Mouse (Mus musculus) kidney, postnatal 25 days (tissue): Measurements from ENCODE around the gene Samd8.
A peak's percentile ranks its signal among the peaks of the same experiment; 100 is the strongest.

Experiments
- DNase-seq, 2 experiments: peaks; one replicate each; pipeline ENCODE4 v3.0.0; 2021; ENCODE audit warnings: mixed read lengths in 2 of 2

The Samd8 gene

DNA sequence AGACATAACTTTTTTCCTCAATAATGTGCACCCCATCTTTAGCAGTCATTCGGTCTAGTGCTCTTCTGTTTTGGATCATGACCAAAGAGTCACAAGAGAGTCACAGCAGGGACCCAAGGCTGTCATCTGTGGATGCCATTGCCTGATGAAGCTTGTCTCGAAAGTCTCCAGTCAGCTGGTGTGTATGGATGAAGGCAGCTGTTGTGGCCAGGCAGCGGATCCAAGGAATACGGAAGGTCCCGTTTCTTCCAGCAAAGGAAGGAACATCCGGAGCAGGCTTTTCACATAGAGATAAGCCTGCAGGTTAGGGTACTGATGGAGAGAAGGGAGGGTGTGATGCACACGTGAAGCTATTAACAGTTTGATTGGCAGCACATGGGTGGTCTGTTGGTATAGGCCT lies 51.3 kb downstream of the Samd8 start:
- DNase-seq = no peak

DNA sequence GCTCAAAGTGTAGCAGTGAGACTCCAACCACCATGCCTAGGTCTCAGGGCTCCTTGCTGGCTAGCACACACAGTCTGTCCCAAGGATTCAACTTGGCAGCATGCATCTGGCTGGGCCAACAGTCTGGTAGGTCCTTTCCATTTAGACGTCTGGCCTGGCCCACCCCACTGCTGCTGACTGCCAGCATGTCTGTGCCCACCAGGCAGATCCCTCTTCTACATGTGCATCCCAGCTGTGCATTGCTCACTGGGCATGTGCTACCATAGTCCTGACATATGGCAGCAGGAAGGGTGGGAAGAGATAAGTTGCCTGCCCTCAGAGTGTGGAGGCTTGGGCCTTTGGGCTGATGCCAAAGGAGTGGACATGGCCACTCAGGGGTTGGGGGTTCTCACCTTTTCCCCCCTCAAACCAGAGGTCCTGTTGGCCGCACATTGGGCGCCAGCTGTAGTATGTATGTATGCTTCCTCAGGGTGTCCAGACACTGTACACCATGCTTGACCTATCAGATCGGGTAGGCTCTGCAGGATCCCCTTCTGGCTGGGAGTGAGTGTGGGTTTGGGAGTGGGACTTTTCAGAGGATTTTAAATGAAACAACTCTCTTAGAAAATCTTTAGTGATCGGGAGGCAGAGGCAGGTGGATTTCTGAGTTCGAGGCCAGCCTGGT lies 52.3 kb downstream of the Samd8 start:
- no peak for DNase-seq

DNA sequence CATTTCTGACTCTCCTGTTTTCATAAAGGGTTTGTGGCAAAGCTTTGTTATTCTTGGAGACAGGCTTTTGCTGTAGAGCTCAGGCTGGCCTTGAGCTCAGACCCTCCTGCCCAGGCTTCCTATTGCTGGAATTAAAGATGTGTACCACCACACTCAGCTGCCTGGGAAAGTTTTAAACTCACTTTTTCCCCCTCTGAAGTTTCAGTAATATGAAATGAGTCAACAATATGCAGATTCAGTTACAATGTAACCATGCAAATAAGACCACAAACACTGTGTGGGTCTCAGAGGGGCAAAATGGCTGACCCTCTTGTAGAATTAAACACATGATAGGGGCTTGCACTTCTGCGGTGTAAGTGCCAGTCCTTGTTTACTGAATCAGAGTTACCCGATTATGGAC lies 55.9 kb downstream of the Samd8 start:
- no peak for DNase-seq

GRCm38 (mm10) chr14:21806631-21807160 lies 56.4 kb downstream of the Samd8 start:
- no peak for DNase-seq

GRCm38 (mm10) chr14:21808208-21808922 lies 58.0 kb downstream of the Samd8 start:
- no peak for DNase-seq

DNA sequence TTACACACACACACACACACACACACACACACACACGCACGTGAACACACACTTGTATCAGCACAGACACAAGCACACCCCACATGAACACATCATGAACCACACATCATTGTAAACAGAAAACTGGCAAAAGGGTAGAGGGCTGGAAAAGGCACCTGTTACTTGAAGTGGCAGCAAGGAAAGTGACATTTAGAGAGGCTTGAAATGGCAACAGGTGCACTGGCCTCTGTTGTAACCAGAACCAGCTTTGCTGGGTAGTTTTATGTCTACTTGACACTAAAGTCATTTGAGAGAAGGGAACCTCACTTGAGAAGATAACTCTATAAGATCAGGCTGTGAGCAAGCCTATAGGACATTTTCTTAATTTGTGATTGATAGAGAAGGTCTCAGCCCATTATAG lies 59.1 kb downstream of the Samd8 start:
- DNase-seq = no peak

GRCm38 (mm10) chr14:21811301-21811700 lies 61.0 kb downstream of the Samd8 start:
- DNase-seq = no peak

- DNase-seq = peak in 1 of 2 experiments; percentile 8
Measured at GRCm38 (mm10) chr14:21811744-21812393, 61.5 kb downstream of the Samd8 start.

GRCm38 (mm10) chr14:21812590-21813162 lies 62.3 kb downstream of the Samd8 start:
- peak; percentile 81 to 92 for DNase-seq

DNA sequence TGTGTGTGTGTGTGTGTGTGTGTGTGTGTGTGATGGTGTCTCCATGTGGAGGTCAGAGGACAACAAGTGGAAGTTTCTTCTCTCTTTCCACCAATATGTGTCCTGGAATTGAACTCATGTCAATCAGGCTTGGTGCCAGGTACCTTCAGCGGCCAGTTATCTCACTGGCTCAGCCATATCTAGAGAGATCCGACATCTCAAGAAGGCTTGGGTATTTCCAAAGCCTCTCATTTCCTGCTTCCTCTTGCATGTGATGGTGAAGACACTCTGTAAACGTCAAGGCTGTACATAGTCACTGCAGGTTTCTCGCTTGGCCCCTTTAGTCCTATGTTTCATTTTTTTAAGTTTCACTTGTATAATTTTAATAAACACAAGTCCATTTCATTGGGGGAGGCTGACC lies 62.9 kb downstream of the Samd8 start:
- DNase-seq = peak in 1 of 2 experiments; percentile 15

DNA sequence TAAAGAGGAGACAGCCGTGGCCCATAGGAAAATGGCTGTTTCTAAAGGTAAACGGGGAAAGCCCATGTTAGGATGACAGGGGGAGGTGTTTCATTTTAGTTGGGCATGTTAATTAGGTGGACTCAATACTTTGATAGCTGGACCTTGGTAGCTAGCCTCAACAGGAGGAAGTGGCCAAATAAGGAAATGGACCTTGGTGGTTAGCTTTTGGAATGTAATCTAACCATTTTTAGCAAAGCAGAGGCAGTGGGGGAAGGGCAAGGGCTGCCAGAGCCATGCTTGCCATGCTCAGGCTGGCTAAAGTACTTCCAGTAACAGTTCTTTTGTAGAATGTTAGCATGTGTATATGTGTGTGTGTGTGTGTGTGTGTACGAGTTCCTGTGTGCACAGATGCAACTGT lies 63.5 kb downstream of the Samd8 start:
- DNase-seq = peak; percentile 35 to 50

GRCm38 (mm10) chr14:21814606-21815005 lies 64.3 kb downstream of the Samd8 start:
- no peak for DNase-seq

- DNase-seq = peak in 1 of 2 experiments; percentile 9
Measured at GRCm38 (mm10) chr14:21816255-21816654, 65.9 kb downstream of the Samd8 start.

GRCm38 (mm10) chr14:21817453-21817852 lies 67.1 kb downstream of the Samd8 start:
- no peak for DNase-seq

DNA sequence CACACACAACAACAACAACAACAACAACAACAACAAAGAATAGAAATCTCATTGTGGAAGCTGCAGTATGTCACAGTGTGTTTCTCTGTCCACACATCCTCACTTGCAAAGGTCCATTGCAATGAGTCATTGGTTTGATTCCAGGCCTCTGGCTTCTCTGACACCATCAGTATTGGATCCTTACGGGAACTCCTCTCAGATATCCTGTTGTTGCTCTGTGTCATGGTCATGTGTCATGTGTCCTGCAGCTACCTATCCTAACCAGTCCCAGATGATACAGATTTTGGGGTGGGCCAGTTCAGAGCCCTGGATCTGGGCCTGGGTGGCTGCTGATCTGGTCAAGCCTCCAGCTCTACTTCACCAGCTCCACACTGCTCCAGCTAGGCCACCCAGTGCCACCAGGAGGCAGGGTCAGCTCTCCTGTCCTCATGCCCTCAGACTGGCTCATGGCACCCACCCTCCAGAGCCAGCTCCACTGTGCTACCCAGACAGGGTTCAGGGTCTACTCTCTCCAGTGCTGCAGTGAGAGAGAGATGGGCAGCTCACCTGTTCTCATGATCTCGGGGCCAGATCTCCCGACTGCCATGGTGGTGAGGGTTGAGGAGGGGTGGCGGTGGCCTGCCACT lies 70.7 kb downstream of the Samd8 start:
- DNase-seq = no peak

DNA sequence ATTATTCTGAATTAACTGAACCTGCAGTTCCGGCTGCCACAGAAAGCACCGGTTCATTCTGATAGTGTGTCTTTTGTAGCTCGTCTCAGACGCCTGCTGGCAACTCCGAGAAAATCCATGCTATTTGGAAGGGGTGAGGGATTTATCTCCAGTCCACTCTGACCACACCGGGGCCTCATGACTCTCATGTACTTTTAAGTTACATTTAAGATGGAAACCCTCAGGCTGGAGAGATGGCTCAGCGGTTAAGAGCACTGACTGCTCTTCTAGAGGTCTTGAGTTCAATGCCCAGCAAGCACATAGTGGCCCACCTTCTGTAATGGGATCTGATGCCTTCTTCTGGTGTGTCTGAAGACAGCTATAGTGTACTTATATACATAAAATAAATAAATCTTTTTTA lies 72.0 kb downstream of the Samd8 start:
- no peak for DNase-seq

GRCm38 (mm10) chr14:21822795-21823374 lies 72.6 kb downstream of the Samd8 start:
- peak; percentile 91 to 93 for DNase-seq

GRCm38 (mm10) chr14:21823897-21824296 lies 73.6 kb downstream of the Samd8 start:
- DNase-seq = no peak

GRCm38 (mm10) chr14:21824938-21825337 lies 74.6 kb downstream of the Samd8 start, which contains the start of gene Vdac2:
Gene Vdac2 (plus strand): TSS chr14:21825238.
- no peak for DNase-seq

GRCm38 (mm10) chr14:21825786-21826491 lies 75.6 kb downstream of the Samd8 start:
- DNase-seq = no peak

DNA sequence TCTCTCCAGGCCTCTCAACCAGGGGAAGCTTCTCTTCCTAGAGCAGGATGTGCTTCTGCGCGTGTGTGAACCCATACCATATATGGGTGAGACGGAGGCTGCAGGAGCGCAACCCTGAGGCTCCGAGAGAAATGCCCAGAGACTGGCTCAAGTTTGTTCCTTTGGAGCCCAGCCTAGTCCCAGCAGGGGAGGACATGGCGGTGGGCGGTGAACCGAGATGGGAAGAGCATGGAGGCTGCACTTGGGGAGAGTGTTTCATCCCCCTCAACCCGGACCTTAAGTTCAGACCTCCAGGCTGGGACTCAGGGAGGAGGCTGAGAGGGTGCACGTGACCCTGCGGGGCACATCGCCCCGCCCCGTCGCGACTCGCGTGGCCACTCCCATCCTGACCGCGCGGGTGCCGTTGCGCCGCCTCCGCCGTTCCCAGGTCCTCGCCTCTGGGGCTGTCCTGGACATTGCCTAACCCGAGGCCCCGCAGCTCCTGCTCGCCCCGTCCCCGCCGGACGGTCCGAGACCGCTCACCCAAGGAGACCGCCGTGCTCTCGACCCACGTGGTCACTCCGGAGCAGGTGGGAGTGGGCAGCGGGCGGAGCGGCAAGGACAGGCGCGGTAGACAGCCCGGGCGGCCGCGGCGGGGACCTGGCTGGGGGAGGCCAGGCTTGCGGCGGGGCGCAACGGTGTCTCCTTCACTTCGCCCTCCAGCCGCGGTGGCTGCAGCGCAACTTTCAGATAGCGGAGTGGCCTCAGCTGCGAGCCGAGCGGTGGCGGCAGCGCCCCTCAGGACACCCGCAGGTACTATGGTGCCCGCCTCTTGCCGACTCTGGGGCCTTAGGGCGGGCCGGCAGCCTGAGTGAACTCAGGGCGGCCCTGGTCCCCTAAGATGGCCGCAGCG lies 80.8 kb downstream of the Samd8 start:
- peak; percentile 97 for DNase-seq
